Mouse (Mus musculus) bone marrow, adult 2 months (tissue): ENCODE results near the gene Cr2. TPM values are rescaled to one million over a fixed set of nuclear protein-coding genes. Genes with fewer than 3 reads are reported as not detected.
"Not testable (repeated sequence)": the region's sequence is repeated elsewhere in the genome, so short reads cannot be mapped to it uniquely, and the experiment has no call there.

Experiments
- H3K27ac ChIP-seq: fragments of 200-500 bp; 2 replicates; pipeline ENCODE4 v1.5.1; 2012; ENCODE audit warnings: low read depth, mild to moderate bottlenecking, control low read depth, inconsistent platforms, low read length; ENCODE audit not compliant: control insufficient read depth, poor library complexity, insufficient read depth
- H3K4me1 ChIP-seq: fragments of 200-500 bp; 2 replicates; pipeline ENCODE4 v1.6.1; 2011; ENCODE audit warnings: low read length; ENCODE audit not compliant: control insufficient read depth, insufficient read depth
- H3K4me3 ChIP-seq: fragments of 200-500 bp; replicated peaks from 2 replicates; pipeline ENCODE3; 2011; ENCODE audit warnings: mild to moderate bottlenecking, low read depth, low read length, control low read depth; ENCODE audit not compliant: control insufficient read depth
- CTCF ChIP-seq: fragments of 200-500 bp; IDR thresholded peaks from 2 replicates; pipeline ENCODE4 v1.5.1; 2011; ENCODE audit warnings: low read length, control low read depth; ENCODE audit not compliant: control insufficient read depth, insufficient read depth
- POLR2A ChIP-seq: fragments of 200-500 bp; IDR thresholded peaks from 2 replicates; pipeline ENCODE4 v1.6.1; 2011; ENCODE audit warnings: low read depth, mild to moderate bottlenecking, control low read depth, low read length, borderline replicate concordance; ENCODE audit not compliant: control insufficient read depth
- WGBS: fragments of 180-500 bp; shearing (Covaris S2); methylation state at CpG from one replicate; pipeline ENCODE4 v1.1.7; 2018; 5-methylcytosine and 5-hydroxymethylcytosine counted together
- polyA plus RNA-seq: library from polyadenylated mRNA; stranded (reverse); fragments of >200 nt; gene quantifications from 2 replicates; pipeline ENCODE4 v1.2.4, GENCODE M21; 2011; ENCODE audit warnings: low replicate concordance; ENCODE audit not compliant: missing spikeins, insufficient read depth, insufficient read length

The Cr2 gene
- polyA plus RNA-seq = 7.8 and 33.1 TPM in 2 replicates

DNA sequence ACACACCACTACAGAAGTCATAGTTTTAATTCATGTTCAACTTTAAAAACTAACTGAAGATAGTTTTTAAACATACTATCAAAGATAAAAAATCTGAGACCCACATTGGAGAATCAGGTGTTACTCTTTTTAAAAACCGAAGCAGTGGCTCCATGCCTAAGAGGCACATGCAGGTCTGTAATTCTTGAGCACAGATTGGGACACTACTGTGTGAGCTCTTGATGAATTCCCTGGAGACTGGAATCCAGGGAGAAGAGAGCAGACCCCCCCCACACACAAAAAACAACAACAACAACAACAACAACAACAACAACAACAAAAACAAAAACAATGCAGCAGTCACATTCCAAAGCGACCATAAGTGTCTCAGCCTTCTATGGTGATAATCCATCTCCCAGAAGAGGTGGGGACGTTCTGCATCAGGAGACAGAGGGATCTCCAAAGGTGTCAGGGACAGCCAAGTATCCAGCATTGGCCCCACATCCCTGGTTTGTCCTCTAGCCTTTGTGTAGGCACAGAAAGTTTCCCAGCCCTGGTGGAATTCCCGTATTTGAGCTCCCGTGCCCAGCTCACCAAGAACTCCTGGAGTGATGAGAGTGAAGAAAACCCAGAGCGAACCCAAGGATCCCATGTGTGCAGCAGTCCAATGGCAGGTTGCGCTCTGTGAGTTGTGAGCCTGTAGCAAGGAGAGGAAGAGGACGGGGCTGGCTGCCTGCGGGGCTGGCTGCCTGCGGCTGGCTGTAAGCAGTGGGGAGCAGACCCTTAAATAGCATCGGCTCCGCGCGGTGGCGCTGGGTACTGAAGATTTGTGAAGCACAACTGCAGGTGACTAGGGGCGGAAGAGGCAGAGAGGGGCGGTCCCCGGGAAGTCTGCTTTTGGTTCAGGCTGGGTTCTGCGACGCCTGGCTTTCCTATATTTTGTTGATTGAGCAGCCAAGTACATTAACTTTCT lies at the start of gene Cr2:
Gene Cr2 (minus strand): TSS at position 737 of the 952 bp plus-strand sequence.
- 9% methylated on average over 20 of the region's 20 CpGs for WGBS
- TF ChIP-seq POLR2A = 0 out of 2 replicates have a peak, but pooled peaks have one; percentile 15
- peak; percentile 31; the same call in 1 of the 2 replicates for TF ChIP-seq CTCF
- Histone ChIP-seq H3K4me3 (peak within 1 kb of the TSS; percentile 55), H3K4me1 (no peaks in the 10 kb centered on the region), H3K27ac (no peak within 1 kb of the TSS)

DNA sequence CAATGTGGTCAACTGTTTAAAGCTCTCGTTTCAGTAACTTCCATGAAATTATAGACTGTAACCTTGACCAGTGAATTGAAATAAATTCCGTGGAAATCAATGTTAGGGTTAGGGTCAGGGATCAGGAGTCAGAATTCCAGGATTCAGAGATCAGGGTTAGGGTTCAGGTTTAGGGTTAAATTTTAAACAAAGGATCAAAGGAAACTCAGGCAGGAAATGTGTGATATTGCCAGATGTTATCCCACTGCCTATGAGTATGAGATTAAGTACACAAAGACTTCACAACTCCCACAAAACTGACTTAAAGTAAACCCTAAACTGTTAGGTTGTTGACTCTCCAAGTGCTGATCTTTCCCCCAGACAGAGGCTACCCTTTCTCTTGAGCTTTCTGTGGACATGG lies 45.3 kb upstream of the Cr2 start:
- H3K4me1 ChIP-seq = no peaks in the 10 kb centered on the region
- 62% methylated on average over 2 of the region's 2 CpGs for WGBS
- no peak overlapping the region for H3K4me3 ChIP-seq
- H3K27ac ChIP-seq = no peak overlapping the region
- no peak for TF ChIP-seq POLR2A
- TF ChIP-seq CTCF = no peak

DNA sequence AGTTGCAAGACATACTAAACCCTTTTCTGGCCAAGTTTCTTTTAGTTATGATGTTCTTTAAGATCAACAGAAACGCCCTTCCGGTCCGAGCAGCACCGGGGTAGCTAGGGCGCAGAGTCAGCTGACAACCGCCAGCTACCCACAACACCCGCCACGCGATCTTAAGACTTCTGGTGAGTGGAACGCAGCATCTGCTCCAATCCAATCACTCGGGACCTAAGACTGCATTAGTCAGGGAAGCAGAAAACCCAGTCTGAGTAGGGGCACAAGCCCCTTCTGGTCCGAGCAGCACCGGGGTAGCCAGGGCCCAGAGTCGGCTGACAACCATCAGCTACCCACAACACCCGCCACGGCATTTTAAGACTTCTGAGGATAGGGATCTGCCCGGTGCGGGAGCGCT lies 36.3 kb upstream of the Cr2 start:
- H3K4me1 ChIP-seq = not testable (repeated sequence)
- 66% methylated on average over 19 of the region's 19 CpGs for WGBS

DNA sequence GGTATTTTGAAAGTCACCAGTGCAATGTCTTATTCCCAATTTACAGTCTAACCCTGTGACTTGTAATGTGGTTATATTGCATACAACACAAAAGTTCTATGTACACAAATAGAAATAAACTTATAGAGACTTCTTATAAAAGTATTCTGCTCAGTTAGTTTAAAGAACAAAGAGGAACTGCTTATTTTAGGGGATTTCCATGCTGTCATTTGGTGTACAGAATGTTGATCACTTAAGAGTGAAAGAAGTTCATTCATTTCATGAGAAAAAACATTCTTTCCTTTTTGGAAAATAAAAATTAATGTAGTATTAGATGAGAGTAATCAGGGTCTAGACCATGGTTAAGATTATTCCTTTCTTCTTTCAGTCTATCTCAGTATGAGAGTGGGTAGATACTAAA lies 8.2 kb upstream of the Cr2 start:
- no peak overlapping the region for H3K27ac ChIP-seq
- TF ChIP-seq CTCF (no peak), POLR2A (no peak)
- H3K4me3 ChIP-seq = no peak overlapping the region
- H3K4me1 ChIP-seq = no peaks in the 10 kb centered on the region

More for the DNA sequence above, 36.3 kb upstream of the Cr2 start:
- not testable (repeated sequence) for H3K27ac ChIP-seq, H3K4me3 ChIP-seq

DNA sequence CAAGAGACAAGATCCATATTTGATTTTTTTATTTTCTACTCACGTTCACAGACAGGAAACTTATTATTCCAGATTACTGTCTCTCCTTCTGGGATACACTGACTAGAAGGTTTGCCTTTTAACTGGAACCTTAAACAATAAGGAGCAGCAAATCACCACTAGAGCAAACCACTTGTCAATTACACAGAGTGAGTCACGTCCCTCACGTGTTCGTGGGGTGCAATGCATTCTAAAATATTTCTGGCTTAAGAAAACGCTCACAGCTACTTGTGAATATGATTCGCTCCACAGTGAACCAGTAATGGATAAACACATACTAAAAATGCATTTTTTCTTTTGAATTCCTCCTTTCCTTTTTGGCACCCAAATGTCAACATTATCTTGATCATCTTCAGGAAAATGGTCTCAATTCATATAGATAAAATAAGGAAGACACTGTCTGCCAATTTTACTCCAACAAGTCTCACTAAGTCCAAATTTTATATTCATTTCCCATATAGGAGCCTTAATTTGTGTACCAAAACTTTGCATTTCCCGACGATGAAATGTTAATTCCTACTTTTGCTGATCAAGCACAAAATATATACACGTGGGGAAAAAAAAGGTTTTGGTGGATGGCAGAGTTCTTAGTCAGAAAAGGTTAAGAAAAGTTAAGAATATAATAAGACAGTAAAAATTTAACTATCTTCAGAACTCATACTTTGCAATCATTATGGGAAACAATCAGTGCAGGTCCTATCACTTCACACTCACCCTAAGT lies 11.3 kb downstream of the Cr2 start:
- TF ChIP-seq CTCF (no peak), POLR2A (no peak)
- no peaks in the 10 kb centered on the region for H3K4me1 ChIP-seq
- no peak overlapping the region for H3K4me3 ChIP-seq
- no peak overlapping the region for H3K27ac ChIP-seq
- 77% methylated on average over 9 of the region's 9 CpGs for WGBS

GRCm38 (mm10) chr1:195132070-195132469 lies 44.4 kb downstream of the Cr2 start:
- 31% methylated on average over 3 of the region's 3 CpGs for WGBS
- H3K4me3 ChIP-seq = no peak overlapping the region
- no peaks in the 10 kb centered on the region; the same call in 1 of the 2 replicates for H3K4me1 ChIP-seq
- H3K27ac ChIP-seq = no peak overlapping the region
- TF ChIP-seq CTCF = no peak
- TF ChIP-seq POLR2A = no peak

DNA sequence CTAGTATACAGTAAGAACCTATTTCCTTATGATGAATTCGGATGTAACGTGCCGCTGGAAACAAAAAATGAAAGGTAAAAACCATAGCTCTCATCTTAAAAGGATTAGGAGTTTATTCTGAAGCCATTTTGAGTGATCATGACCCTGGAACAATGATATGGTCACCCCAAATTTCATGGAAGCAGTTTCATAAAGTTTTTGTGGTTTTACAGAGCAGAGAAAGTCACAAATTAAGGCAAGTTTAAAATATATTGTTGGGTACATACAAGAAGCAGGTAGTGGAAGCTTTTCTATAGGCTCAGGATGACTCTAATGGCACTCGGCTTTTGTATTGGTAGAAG lies 44.9 kb downstream of the Cr2 start:
- WGBS = 5% methylated on average over 4 of the region's 4 CpGs
- H3K27ac ChIP-seq = no peak overlapping the region; the same call in 1 of the 2 replicates
- H3K4me3 ChIP-seq = peak overlapping the region; percentile 42
- TF ChIP-seq POLR2A = no peak
- no peak for TF ChIP-seq CTCF
- no peaks in the 10 kb centered on the region; the same call in 1 of the 2 replicates for H3K4me1 ChIP-seq

- H3K4me3 ChIP-seq = peak within 1 kb of the TSS; percentile 62
- H3K27ac ChIP-seq = peak within 1 kb of the TSS; percentile 90
- peak; percentile 89; the same call in 1 of the 2 replicates for TF ChIP-seq POLR2A
- TF ChIP-seq CTCF = peak; percentile 67; the same call in 1 of the 2 replicates
- no peaks in the 10 kb centered on the region; the same call in 1 of the 2 replicates for H3K4me1 ChIP-seq
- WGBS = 0% methylated on average over 31 of the region's 31 CpGs
These were observed 45.4 kb downstream of the Cr2 start, which contains the start of gene Cr1l for GRCm38 (mm10) chr1:195130953-195131674. TSS of gene Cr1l (minus strand) at chr1:195131586.
